In genomic region chr7:139251881-139252301, GRCm38 (mm10) we compare ENCODE assay signal across 8 mouse cellular contexts. TPM values are rescaled to one million over a fixed set of nuclear protein-coding genes. Genes with fewer than 3 reads are reported as not detected.
A peak's percentile ranks its signal among the peaks of the same experiment; 100 is the strongest.
DNase-seq lines count a peak whose midpoint lies in the region; ATAC-seq and TF ChIP-seq lines count a peak whose summit lies in the region.
"Had no signal": no experiment of that assay in that cellular context is flagged by ENCODE, and none has a peak within 500 bp of the region (broad histone marks: within the 10 kb centered on the region; RNA-seq: fewer than 3 reads in every experiment).

No protein-coding gene starts in this region.

- H3K4me2 ChIP-seq in hindbrain, embryonic 16.5 days (ENCODE audit: low read length) = no peak overlapping the region
- peak overlapping the region; percentile 32; the same call in 1 of the 2 replicates for H3K4me2 ChIP-seq in lung, embryonic 14.5 days
- H3K4me2 ChIP-seq: liver, embryonic 13.5 days had no signal

- H3K9ac ChIP-seq in hindbrain, embryonic 16.5 days (ENCODE audit: low read depth, low read length) = no peak overlapping the region; the same call in 1 of the 2 replicates
- H3K9ac ChIP-seq in lung, embryonic 14.5 days = peak overlapping the region; percentile 30; the same call in 1 of the 2 replicates

- no peaks in the 10 kb centered on the region for H3K9me3 ChIP-seq in hindbrain, embryonic 16.5 days (ENCODE audit: control insufficient read depth, low read length)
- H3K9me3 ChIP-seq in lung, embryonic 14.5 days (ENCODE audit: low read depth, low read length) = no peaks in the 10 kb centered on the region
- H3K9me3 ChIP-seq: liver, embryonic 13.5 days had no signal

- H3K4me3 ChIP-seq in hindbrain, embryonic 16.5 days (ENCODE audit: low read length) = no peak overlapping the region
- no peak overlapping the region for H3K4me3 ChIP-seq in lung, embryonic 14.5 days (ENCODE audit: low read depth, low read length)
- H3K4me3 ChIP-seq: liver, embryonic 13.5 days had no signal

- H3K27ac ChIP-seq in hindbrain, embryonic 16.5 days (ENCODE audit: low read depth, low read length) = no peak overlapping the region
- H3K27ac ChIP-seq in lung, embryonic 14.5 days (ENCODE audit: low read depth) = peak overlapping the region; percentile 86
- H3K27ac ChIP-seq: liver, embryonic 13.5 days had no signal

- no peak for TF ChIP-seq CTCF in lung, embryonic 14.5 days (IDR thresholded peaks at IDR 0.05; ENCODE audit: low read depth)

- no peaks in the 10 kb centered on the region; the same call in 1 of the 2 replicates for H3K27me3 ChIP-seq in hindbrain, embryonic 16.5 days (replicated peaks; ENCODE audit: control insufficient read depth, insufficient read depth, low read length)
- H3K27me3 ChIP-seq in lung, embryonic 14.5 days (ENCODE audit: insufficient read depth, low read length) = no peaks in the 10 kb centered on the region

- ATAC-seq in hindbrain, embryonic 16.5 days = peak; percentile 24
- ATAC-seq in lung, embryonic 14.5 days (ENCODE audit: insufficient read depth) = peak; percentile 33; the same call in 1 of the 2 replicates

- H3K36me3 ChIP-seq in hindbrain, embryonic 16.5 days (ENCODE audit: control insufficient read depth, insufficient read depth, low read length) = no peaks in the 10 kb centered on the region
- H3K36me3 ChIP-seq in lung, embryonic 14.5 days (ENCODE audit: insufficient read depth) = peaks cover 19% of the 10 kb centered on the region

- peak; percentile 51 for DNase-seq in right cerebral cortex, postnatal 4 days
- no peak for DNase-seq in right cerebral cortex, postnatal 25 days
- peak; percentile 61 for DNase-seq in gastrocnemius, postnatal 10 days
- peak; percentile 90 for DNase-seq in lung, embryonic 14.5 days
- no peak for DNase-seq in thymus, postnatal 4 days
- no peak for DNase-seq in cerebellum, adult 9-11 months
- DNase-seq: liver, embryonic 13.5 days had no signal

- WGBS in hindbrain, embryonic 16.5 days = 50% methylated on average over 5 of the region's 5 CpGs
- WGBS in lung, embryonic 14.5 days = 26% methylated on average over 5 of the region's 5 CpGs

- peaks cover 29% of the 10 kb centered on the region for H3K4me1 ChIP-seq in hindbrain, embryonic 16.5 days (ENCODE audit: control insufficient read depth, insufficient read depth, low read depth, low read length)
- peaks cover 46% of the 10 kb centered on the region for H3K4me1 ChIP-seq in lung, embryonic 14.5 days (ENCODE audit: insufficient read depth)

RNA-seq across cellular contexts. Expression of gene Pwwp2b, which starts 3.6 kb away (rescaled TPM):
- total RNA-seq in gastrocnemius, postnatal 10 days (2021) = 1 to 10 TPM; 3.5 to 5.2 TPM
- 5.6 and 6.4 TPM in 2 replicates for polyA plus RNA-seq in hindbrain, embryonic 16.5 days (2015; fragmentation: Nextera tagmentation; extraction: Ambion mirVana)
- 13.1 and 13.5 TPM in 2 replicates for polyA plus RNA-seq in lung, embryonic 14.5 days (2014; fragmentation: Nextera tagmentation; extraction: Ambion mirVana)

RNA-seq across cellular contexts. Expression of gene Stk32c, which starts 38.8 kb away (rescaled TPM):
- 1 to 10 TPM; 1.6 TPM for total RNA-seq in gastrocnemius, postnatal 10 days (2021)
- 2.9 and 3.0 TPM in 2 replicates for polyA plus RNA-seq in hindbrain, embryonic 16.5 days (2015; fragmentation: Nextera tagmentation; extraction: Ambion mirVana)
- polyA plus RNA-seq in lung, embryonic 14.5 days (2014; fragmentation: Nextera tagmentation; extraction: Ambion mirVana) = 0.14 and 0.16 TPM in 2 replicates
- polyA plus RNA-seq: liver, embryonic 13.5 days had no signal

RNA-seq across cellular contexts. Expression of gene Lrrc27, which starts 39.1 kb away (rescaled TPM):
- 1 to 10 TPM; 2.9 to 4.2 TPM for total RNA-seq in gastrocnemius, postnatal 10 days (2021)
- polyA plus RNA-seq in hindbrain, embryonic 16.5 days (2015; fragmentation: Nextera tagmentation; extraction: Ambion mirVana) = 3.8 and 6.8 TPM in 2 replicates
- 3.4 and 5.3 TPM in 2 replicates for polyA plus RNA-seq in lung, embryonic 14.5 days (2014; fragmentation: Nextera tagmentation; extraction: Ambion mirVana)

Comparison
In these comparisons a context has a peak if more than half of its experiments do, and no peak if none do; other contexts are left out.
1. DNase-seq: peak in right cerebral cortex, postnatal 4 days (single experiment), gastrocnemius, postnatal 10 days (single experiment) and lung, embryonic 14.5 days (single experiment); none in right cerebral cortex, postnatal 25 days (single experiment), thymus, postnatal 4 days (single experiment) and cerebellum, adult 9-11 months (single experiment).